Mouse (Mus musculus) liver, embryonic 16.5 days (tissue): ENCODE results near the gene Rpia. TPM values are rescaled to one million over a fixed set of nuclear protein-coding genes. Genes with fewer than 3 reads are reported as not detected.

Source experiments
- ATAC-seq: fragments of 200-750 bp; cut with Nextera tagmentation; 2 replicates; pipeline ENCODE4 v1.8.0; 2017; ENCODE audit warnings: low read depth, mild to moderate bottlenecking, moderate number of reproducible peaks, moderate library complexity
- H3K27ac ChIP-seq: fragments of 300-500 bp; sonication (generic); 2 replicates; pipeline ENCODE4 v1.5.1; 2014; ENCODE audit warnings: mild to moderate bottlenecking, low read length
- H3K27me3 ChIP-seq: fragments of 300-500 bp; sonication (generic); 2 replicates; pipeline ENCODE4 v1.6.1; 2014; ENCODE audit warnings: low read depth, low read length, mixed read lengths; ENCODE audit not compliant: control insufficient read depth, insufficient read depth
- H3K36me3 ChIP-seq: fragments of 300-500 bp; sonication (generic); 2 replicates; pipeline ENCODE4 v1.6.1; 2014; ENCODE audit warnings: mild to moderate bottlenecking; ENCODE audit not compliant: control insufficient read depth, insufficient read depth
- H3K4me1 ChIP-seq: fragments of 300-500 bp; sonication (generic); 2 replicates; pipeline ENCODE4 v1.6.1; 2014; ENCODE audit warnings: low read depth, low read length, mixed read lengths; ENCODE audit not compliant: control insufficient read depth
- H3K4me2 ChIP-seq: fragments of 300-500 bp; sonication (generic); 2 replicates; pipeline ENCODE4 v1.6.1; 2014; ENCODE audit warnings: low read depth, low read length, mixed read lengths
- H3K4me3 ChIP-seq: fragments of 300-500 bp; sonication (generic); 2 replicates; pipeline ENCODE4 v1.5.1; 2014; ENCODE audit warnings: low read depth, mild to moderate bottlenecking, low read length
- H3K9ac ChIP-seq: fragments of 300-500 bp; sonication (generic); 2 replicates; pipeline ENCODE4 v1.6.1; 2014; ENCODE audit warnings: low read depth, low read length
- H3K9me3 ChIP-seq: fragments of 300-500 bp; sonication (generic); replicated peaks from 2 replicates; pipeline ENCODE4 v1.6.1; 2016; ENCODE audit warnings: low read length; ENCODE audit not compliant: control insufficient read depth
- WGBS: fragments of 180-500 bp; shearing (Covaris S2); extraction: QIAGEN DNeasy Blood & Tissue Kit; methylation state at CpG from one replicate; pipeline ENCODE4 v1.1.7; 2014; ENCODE audit not compliant: insufficient replicate concordance; 5-methylcytosine and 5-hydroxymethylcytosine counted together
- polyA plus RNA-seq: library from polyadenylated mRNA; unstranded; fragments of >200 nt; fragmentation: Nextera tagmentation; extraction: Ambion mirVana; gene quantifications from 2 replicates; pipeline ENCODE4 v1.2.1, GENCODE M21; 2015

The Rpia gene
- polyA plus RNA-seq, 1 experiment from 2014 or later = 2.0 TPM

- Histone ChIP-seq H3K27ac (peak overlapping the region; percentile 43; the same call in 1 of the 2 replicates), H3K4me1 (peaks cover 38% of the 10 kb centered on the region), H3K9me3 (no peaks in the 10 kb centered on the region), H3K27me3 (no peaks in the 10 kb centered on the region), H3K9ac (no peak overlapping the region), H3K4me3 (no peak overlapping the region), H3K4me2 (peak overlapping the region; percentile 6; the same call in 1 of the 2 replicates), H3K36me3 (no peaks in the 10 kb centered on the region)
- ATAC-seq = peak; percentile 79
Measured at GRCm38 (mm10) chr6:70730828-70731227, 61.2 kb downstream of the Rpia start.

DNA sequence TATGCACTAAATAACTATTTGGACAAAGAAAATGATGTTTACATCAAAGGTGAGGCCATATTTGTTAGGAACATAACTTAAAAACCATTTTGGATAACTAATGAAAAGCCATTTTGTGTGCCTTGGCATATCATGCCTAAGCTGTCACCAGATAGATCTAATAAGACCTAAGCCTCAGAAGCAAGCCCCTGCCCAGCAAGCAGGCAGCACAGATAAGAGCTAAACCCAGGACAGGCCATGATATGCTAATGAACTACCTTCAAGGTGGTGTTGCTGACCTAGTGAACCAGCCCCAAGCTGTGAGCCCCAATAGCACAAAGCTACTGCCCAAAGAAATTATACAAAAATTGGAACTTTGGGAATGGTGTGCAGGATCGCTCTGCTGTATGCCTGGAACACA is 62.9 kb downstream of the Rpia start:
- Histone ChIP-seq H3K4me2 (peak overlapping the region; percentile 34; the same call in 1 of the 2 replicates), H3K4me1 (peaks cover 41% of the 10 kb centered on the region), H3K27ac (peak overlapping the region; percentile 78), H3K27me3 (no peaks in the 10 kb centered on the region), H3K9me3 (no peaks in the 10 kb centered on the region), H3K9ac (no peak overlapping the region), H3K4me3 (no peak overlapping the region), H3K36me3 (no peaks in the 10 kb centered on the region)
- peak; percentile 85 for ATAC-seq
- 48% methylated on average over 1 of the region's 1 CpGs for WGBS

DNA sequence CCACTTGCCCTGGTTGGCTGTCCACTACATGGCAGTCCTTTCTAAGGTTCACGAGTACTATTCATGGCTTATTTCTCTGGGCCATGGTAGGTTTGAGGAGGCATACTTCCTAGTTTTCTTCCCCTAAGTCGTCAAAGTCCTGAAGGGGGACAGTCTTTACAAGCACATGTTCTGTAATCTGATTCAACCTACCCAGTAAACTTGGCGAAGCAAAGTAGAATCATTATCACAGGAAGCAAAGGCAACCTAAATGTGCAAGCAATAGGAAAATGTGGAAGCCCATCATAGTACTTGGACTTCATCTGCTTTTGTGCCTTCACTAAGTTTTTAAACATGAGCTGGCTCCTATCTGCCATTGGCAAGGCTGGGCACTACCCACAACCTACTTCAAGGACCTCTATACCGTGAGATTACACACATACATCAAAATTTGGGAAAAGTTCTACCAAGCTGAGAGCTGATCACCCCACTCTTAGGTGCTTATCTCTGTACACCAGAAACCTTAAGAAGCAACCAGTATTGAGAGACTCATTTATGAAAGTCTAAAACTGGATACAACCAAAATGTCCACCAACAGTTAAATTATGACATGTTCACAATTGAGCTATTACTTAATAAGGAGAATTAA is 64.8 kb downstream of the Rpia start:
- Histone ChIP-seq H3K36me3 (no peaks in the 10 kb centered on the region), H3K4me1 (peaks cover 41% of the 10 kb centered on the region), H3K9me3 (no peaks in the 10 kb centered on the region), H3K4me3 (no peak overlapping the region), H3K4me2 (peak overlapping the region; percentile 2; the same call in 1 of the 2 replicates), H3K27me3 (no peaks in the 10 kb centered on the region), H3K27ac (peak overlapping the region; percentile 91), H3K9ac (peak overlapping the region; percentile 6; the same call in 1 of the 2 replicates)
- ATAC-seq = peak; percentile 78
- 23% methylated on average over 4 of the region's 4 CpGs for WGBS

DNA sequence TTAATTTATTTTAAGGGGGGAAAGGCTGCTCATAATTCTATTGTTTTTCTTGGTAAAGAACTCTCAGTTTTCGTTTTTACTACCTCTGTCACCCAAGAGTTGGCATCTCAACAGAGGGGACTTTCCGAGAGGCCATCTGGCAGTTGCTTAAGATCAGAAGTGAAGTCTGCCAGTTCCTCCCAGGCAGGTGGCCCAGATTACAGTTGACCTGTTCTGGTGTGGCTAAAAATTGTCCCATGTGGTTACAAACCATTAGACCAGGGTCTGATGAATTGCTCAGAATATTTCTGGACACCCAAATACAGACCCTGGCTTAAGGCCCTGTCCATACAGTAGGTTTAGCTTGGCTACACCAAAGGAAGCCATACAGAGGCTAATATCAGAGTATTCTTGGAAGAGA is 66.4 kb downstream of the Rpia start:
- Histone ChIP-seq H3K9me3 (no peaks in the 10 kb centered on the region), H3K4me2 (no peak overlapping the region), H3K27me3 (no peaks in the 10 kb centered on the region), H3K36me3 (no peaks in the 10 kb centered on the region), H3K27ac (peak overlapping the region; percentile 59), H3K9ac (no peak overlapping the region), H3K4me1 (peaks cover 38% of the 10 kb centered on the region), H3K4me3 (no peak overlapping the region)
- ATAC-seq = no peak
- WGBS = 45% methylated on average over 2 of the region's 2 CpGs

DNA sequence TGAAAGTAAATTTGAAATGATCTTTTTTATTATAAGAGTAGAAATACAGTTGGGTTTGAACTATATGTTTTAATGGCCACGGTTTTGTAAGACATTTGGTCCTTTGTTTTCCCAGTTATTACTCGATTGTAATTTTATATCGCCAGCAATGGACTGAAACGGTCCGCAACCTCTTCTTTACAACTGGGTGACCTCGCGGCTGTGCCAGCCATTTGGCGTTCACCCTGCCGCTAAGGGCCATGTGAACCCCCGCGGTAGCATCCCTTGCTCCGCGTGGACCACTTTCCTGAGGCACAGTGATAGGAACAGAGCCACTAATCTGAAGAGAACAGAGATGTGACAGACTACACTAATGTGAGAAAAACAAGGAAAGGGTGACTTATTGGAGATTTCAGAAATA is 67.3 kb downstream of the Rpia start:
- Histone ChIP-seq H3K9me3 (no peaks in the 10 kb centered on the region), H3K27ac (no peak overlapping the region), H3K36me3 (no peaks in the 10 kb centered on the region), H3K4me2 (no peak overlapping the region), H3K4me3 (no peak overlapping the region), H3K9ac (no peak overlapping the region), H3K27me3 (no peaks in the 10 kb centered on the region), H3K4me1 (peaks cover 31% of the 10 kb centered on the region)
- no peak for ATAC-seq
- 85% methylated on average over 13 of the region's 13 CpGs for WGBS

DNA sequence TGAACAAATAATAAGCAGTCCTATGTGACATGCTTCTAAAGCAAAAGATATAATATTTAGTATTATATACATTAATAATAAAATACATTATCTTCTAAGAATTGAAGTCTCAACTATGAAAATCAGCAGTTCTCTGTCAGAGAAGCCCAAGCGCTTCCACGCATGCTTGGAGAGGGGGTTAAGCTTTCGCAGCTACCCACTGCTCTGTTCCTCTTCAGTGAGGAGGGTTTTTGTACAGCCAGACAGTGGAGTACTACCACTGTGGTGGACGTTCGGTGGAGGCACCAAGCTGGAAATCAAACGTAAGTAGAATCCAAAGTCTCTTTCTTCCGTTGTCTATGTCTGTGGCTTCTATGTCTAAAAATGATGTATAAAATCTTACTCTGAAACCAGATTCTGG is 69.7 kb downstream of the Rpia start:
- Histone ChIP-seq H3K4me2 (no peak overlapping the region), H3K27ac (no peak overlapping the region), H3K27me3 (no peaks in the 10 kb centered on the region), H3K9ac (no peak overlapping the region), H3K4me3 (no peak overlapping the region), H3K9me3 (no peaks in the 10 kb centered on the region), H3K4me1 (peaks cover 16% of the 10 kb centered on the region), H3K36me3 (no peaks in the 10 kb centered on the region)
- no peak for ATAC-seq
- 86% methylated on average over 7 of the region's 7 CpGs for WGBS

- Histone ChIP-seq H3K27me3 (no peaks in the 10 kb centered on the region), H3K36me3 (no peaks in the 10 kb centered on the region), H3K9me3 (no peaks in the 10 kb centered on the region), H3K4me1 (peaks cover 2% of the 10 kb centered on the region), H3K4me3 (no peak overlapping the region), H3K27ac (no peak overlapping the region; the same call in 1 of the 2 replicates), H3K9ac (no peak overlapping the region), H3K4me2 (no peak overlapping the region)
- no peak for ATAC-seq
- 61% methylated on average over 2 of the region's 2 CpGs for WGBS
Measured at GRCm38 (mm10) chr6:70718760-70719159, 73.3 kb downstream of the Rpia start.

- H3K9me3 ChIP-seq = no peaks in the 10 kb centered on the region
- no peak overlapping the region for H3K4me2 ChIP-seq
- H3K4me3 ChIP-seq = no peak overlapping the region
- no peak overlapping the region for H3K27ac ChIP-seq
- no peak overlapping the region for H3K9ac ChIP-seq
- no peaks in the 10 kb centered on the region for H3K36me3 ChIP-seq
- H3K4me1 ChIP-seq = peaks cover 2% of the 10 kb centered on the region
- H3K27me3 ChIP-seq = no peaks in the 10 kb centered on the region
- ATAC-seq = no peak
- 72% methylated on average over 4 of the region's 4 CpGs for WGBS
Measured at GRCm38 (mm10) chr6:70718164-70718563, 73.9 kb downstream of the Rpia start.

GRCm38 (mm10) chr6:70716701-70717393 is 75.2 kb downstream of the Rpia start:
- H3K36me3 ChIP-seq = no peaks in the 10 kb centered on the region
- peaks cover 2% of the 10 kb centered on the region for H3K4me1 ChIP-seq
- no peaks in the 10 kb centered on the region for H3K27me3 ChIP-seq
- no peak overlapping the region for H3K9ac ChIP-seq
- no peak overlapping the region for H3K27ac ChIP-seq
- peak; percentile 14; the same call in 1 of the 2 replicates for ATAC-seq
- no peak overlapping the region for H3K4me2 ChIP-seq
- no peaks in the 10 kb centered on the region for H3K9me3 ChIP-seq
- H3K4me3 ChIP-seq = no peak overlapping the region
- WGBS = 70% methylated on average over 12 of the region's 12 CpGs
